Mouse (Mus musculus) neural tube, embryonic 11.5 days (tissue): ENCODE data around the gene Gcc2. TPM values are rescaled to one million over a fixed set of nuclear protein-coding genes. Genes with fewer than 3 reads are reported as not detected.
"Not testable (repeated sequence)": the region's sequence is repeated elsewhere in the genome, so short reads cannot be mapped to it uniquely, and the experiment has no call there.

Experiments
- ATAC-seq: fragments of 200-750 bp; cut with Nextera tagmentation; 2 replicates; pipeline ENCODE4 v1.8.0; 2017; ENCODE audit warnings: moderate number of reproducible peaks, mild to moderate bottlenecking, moderate TSS enrichment, moderate library complexity; ENCODE audit not compliant: insufficient read depth, low FRiP score, low TSS enrichment
- DNase-seq: peaks from one replicate; pipeline ENCODE4 v3.0.0-alpha.2; 2015; ENCODE audit warnings: low spot score
- H3K27ac ChIP-seq: fragments of 300-500 bp; sonication (generic); 2 replicates; pipeline ENCODE4 v1.5.1; 2014; ENCODE audit warnings: low read depth, mild to moderate bottlenecking, low read length
- H3K27me3 ChIP-seq: fragments of 300-500 bp; sonication (generic); 2 replicates; pipeline ENCODE4 v1.6.1; 2014; ENCODE audit warnings: mild to moderate bottlenecking, low read length, mixed read lengths; ENCODE audit not compliant: control insufficient read depth, insufficient read depth
- H3K36me3 ChIP-seq: fragments of 300-500 bp; sonication (generic); 2 replicates; pipeline ENCODE4 v1.6.1; 2014; ENCODE audit warnings: mild to moderate bottlenecking, low read length, moderate library complexity, mixed read lengths; ENCODE audit not compliant: control insufficient read depth, insufficient read depth
- H3K4me1 ChIP-seq: fragments of 300-500 bp; sonication (generic); 2 replicates; pipeline ENCODE4 v1.6.1; 2014; ENCODE audit warnings: low read length, mixed read lengths; ENCODE audit not compliant: control insufficient read depth, insufficient read depth
- H3K4me2 ChIP-seq: fragments of 300-500 bp; sonication (generic); 2 replicates; pipeline ENCODE4 v1.6.1; 2014; ENCODE audit warnings: low read depth, mild to moderate bottlenecking, moderate library complexity
- H3K4me3 ChIP-seq: fragments of 300-500 bp; sonication (generic); 2 replicates; pipeline ENCODE4 v1.5.1; 2014; ENCODE audit warnings: low read depth, low read length
- H3K9ac ChIP-seq: fragments of 300-500 bp; sonication (generic); 2 replicates; pipeline ENCODE4 v1.6.1; 2014; ENCODE audit warnings: mild to moderate bottlenecking, low read length
- H3K9me3 ChIP-seq: fragments of 300-500 bp; sonication (generic); 2 replicates; pipeline ENCODE4 v1.6.1; 2016; ENCODE audit warnings: low read length; ENCODE audit not compliant: control insufficient read depth
- WGBS: fragments of 180-500 bp; shearing (Covaris S2); extraction: QIAGEN DNeasy Blood & Tissue Kit; methylation state at CpG from one replicate; pipeline ENCODE4 v1.1.7; 2014; 5-methylcytosine and 5-hydroxymethylcytosine counted together
- polyA plus RNA-seq: library from polyadenylated mRNA; unstranded; fragments of >200 nt; fragmentation: Nextera tagmentation; extraction: Ambion mirVana; gene quantifications from 2 replicates; pipeline ENCODE4 v1.2.1, GENCODE M21; 2014

Gcc2 gene
- polyA plus RNA-seq, 1 experiment from 2014 or later = 40.5 TPM

GRCm38 (mm10) chr10:58236613-58237012, 18.7 kb upstream of the Gcc2 start, which contains the start of gene Gm4981:
Gene Gm4981, minus strand, starts transcription at chr10:58236701.
- H3K36me3 ChIP-seq = peaks cover 2% of the 10 kb centered on the region; the same call in 1 of the 2 replicates
- H3K9me3 ChIP-seq = peaks cover 12% of the 10 kb centered on the region
- 86% methylated on average over 10 of the region's 10 CpGs for WGBS
- DNase-seq (no peak), ATAC-seq (no peak)
- H3K27me3 ChIP-seq = no peaks in the 10 kb centered on the region
- H3K4me2 ChIP-seq = no peak within 1 kb of the TSS
- no peak within 1 kb of the TSS for H3K9ac ChIP-seq
- H3K27ac ChIP-seq = no peak within 1 kb of the TSS
- no peaks in the 10 kb centered on the region for H3K4me1 ChIP-seq
- no peak within 1 kb of the TSS for H3K4me3 ChIP-seq

- not testable (repeated sequence) for H3K27ac ChIP-seq, H3K9ac ChIP-seq, H3K36me3 ChIP-seq, H3K4me3 ChIP-seq, H3K9me3 ChIP-seq, H3K4me2 ChIP-seq, DNase-seq, H3K27me3 ChIP-seq, H3K4me1 ChIP-seq
- peak; percentile 83; the same call in 1 of the 2 replicates for ATAC-seq
- 83% methylated on average over 7 of the region's 8 CpGs for WGBS
These were observed 16.1 kb upstream of the Gcc2 start for GRCm38 (mm10) chr10:58238984-58239740.

DNA sequence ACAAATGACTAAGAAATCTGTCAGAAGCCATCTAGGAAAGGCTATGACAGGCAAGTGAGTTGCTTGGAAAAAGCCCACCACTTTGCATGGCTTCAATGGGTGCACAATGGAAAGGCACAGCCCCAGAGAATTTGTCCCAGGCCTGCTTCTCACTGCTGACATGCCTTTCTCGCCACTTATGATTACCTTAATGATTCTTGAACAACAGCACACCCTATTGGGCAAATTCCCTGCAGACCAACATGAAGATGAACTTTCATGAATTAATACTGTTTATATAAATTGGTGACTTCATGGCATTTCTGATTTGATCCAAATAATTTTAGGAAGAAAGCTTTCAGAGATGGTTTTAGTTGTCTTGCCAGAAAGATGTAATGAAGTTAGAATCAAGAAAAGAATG, 5.8 kb upstream of the Gcc2 start:
- no peak overlapping the region for H3K4me2 ChIP-seq
- no peaks in the 10 kb centered on the region for H3K27me3 ChIP-seq
- ATAC-seq = no peak
- H3K27ac ChIP-seq = no peak overlapping the region
- H3K4me3 ChIP-seq = no peak overlapping the region
- no peaks in the 10 kb centered on the region for H3K36me3 ChIP-seq
- DNase-seq = no peak
- H3K9me3 ChIP-seq = no peaks in the 10 kb centered on the region
- 31% methylated on average over 1 of the region's 1 CpGs for WGBS
- H3K4me1 ChIP-seq = no peaks in the 10 kb centered on the region
- H3K9ac ChIP-seq = no peak overlapping the region

- no peak for DNase-seq
These were observed 592 bp upstream of the Gcc2 start for GRCm38 (mm10) chr10:58254635-58255175.

DNA sequence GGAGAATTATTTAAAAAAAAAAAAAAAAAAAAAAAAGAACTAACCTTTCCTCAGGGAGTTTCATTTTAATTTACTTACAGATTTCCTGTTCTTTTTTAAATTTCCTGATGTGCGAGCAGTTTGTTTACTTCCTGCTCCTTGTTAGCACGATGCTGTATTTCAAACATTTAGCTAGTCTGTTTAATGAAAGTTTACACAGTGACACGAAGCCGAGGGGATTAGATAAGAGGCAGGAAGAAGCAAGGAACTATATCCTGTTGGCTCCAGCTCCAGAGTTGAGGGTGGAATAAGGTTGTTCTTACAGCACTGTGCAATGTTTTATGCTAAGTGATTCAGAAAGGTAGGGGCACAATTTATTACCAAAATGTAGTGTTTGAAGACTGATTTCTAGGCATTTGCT, 657 bp downstream of the Gcc2 start:
- Histone ChIP-seq H3K4me1 (no peaks in the 10 kb centered on the region), H3K36me3 (no peaks in the 10 kb centered on the region), H3K9ac (no peak overlapping the region), H3K9me3 (no peaks in the 10 kb centered on the region), H3K27me3 (no peaks in the 10 kb centered on the region), H3K4me3 (peak overlapping the region; percentile 84), H3K4me2 (peak overlapping the region; percentile 48), H3K27ac (no peak overlapping the region)
- DNase-seq (no peak), ATAC-seq (no peak)
- WGBS = 14% methylated on average over 4 of the region's 4 CpGs

More at GRCm38 (mm10) chr10:58254635-58255175, 592 bp upstream of the Gcc2 start:
- WGBS = 43% methylated on average over 6 of the region's 6 CpGs
- Histone ChIP-seq H3K36me3 (no peaks in the 10 kb centered on the region), H3K27me3 (no peaks in the 10 kb centered on the region), H3K9me3 (no peaks in the 10 kb centered on the region), H3K4me3 (peak overlapping the region; percentile 84), H3K4me1 (no peaks in the 10 kb centered on the region), H3K4me2 (peak overlapping the region; percentile 48), H3K27ac (no peak overlapping the region), H3K9ac (peak overlapping the region; percentile 74; the same call in 1 of the 2 replicates)
- peak; percentile 35 for ATAC-seq

GRCm38 (mm10) chr10:58258466-58258865, 3.2 kb downstream of the Gcc2 start:
- H3K4me1 ChIP-seq = no peaks in the 10 kb centered on the region
- WGBS = 83% methylated on average over 5 of the region's 5 CpGs

GRCm38 (mm10) chr10:58282238-58282637, 26.9 kb downstream of the Gcc2 start:
- H3K4me3 ChIP-seq = no peak overlapping the region
- H3K4me1 ChIP-seq = no peaks in the 10 kb centered on the region
- H3K36me3 ChIP-seq = peaks cover 13% of the 10 kb centered on the region
- ATAC-seq (no peak), DNase-seq (no peak)
- H3K9ac ChIP-seq = no peak overlapping the region
- H3K4me2 ChIP-seq = no peak overlapping the region
- 95% methylated on average over 7 of the region's 7 CpGs for WGBS
- H3K27me3 ChIP-seq = no peaks in the 10 kb centered on the region
- no peak overlapping the region for H3K27ac ChIP-seq
- H3K9me3 ChIP-seq = no peaks in the 10 kb centered on the region

More at GRCm38 (mm10) chr10:58258466-58258865, 3.2 kb downstream of the Gcc2 start:
- no peak overlapping the region for H3K9ac ChIP-seq
- no peak overlapping the region for H3K4me3 ChIP-seq
- DNase-seq (no peak), ATAC-seq (no peak)
- H3K9me3 ChIP-seq = no peaks in the 10 kb centered on the region
- no peak overlapping the region for H3K4me2 ChIP-seq
- H3K27ac ChIP-seq = no peak overlapping the region
- peaks cover 2% of the 10 kb centered on the region; the same call in 1 of the 2 replicates for H3K36me3 ChIP-seq
- no peaks in the 10 kb centered on the region for H3K27me3 ChIP-seq

DNA sequence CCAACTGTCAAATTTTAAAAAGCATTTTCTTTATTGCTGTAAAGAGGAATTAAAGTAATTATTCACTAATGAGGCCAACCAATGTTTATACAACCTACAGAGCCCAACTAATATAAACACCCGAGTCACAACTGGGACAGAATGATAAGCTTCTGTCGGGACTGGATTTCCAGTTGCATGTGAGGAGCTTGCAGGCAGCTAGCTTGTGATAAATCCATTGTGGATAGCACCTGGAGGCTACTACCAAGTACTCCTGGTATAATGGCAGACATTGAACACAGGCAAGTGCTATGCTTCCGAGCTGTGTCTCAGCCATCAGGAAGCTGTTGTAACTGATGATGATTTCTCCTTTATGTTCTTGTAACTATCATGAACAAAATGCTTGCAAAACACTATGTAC, 35.4 kb downstream of the Gcc2 start:
- 85% methylated on average over 3 of the region's 3 CpGs for WGBS
- DNase-seq = no peak
- H3K4me2 ChIP-seq = no peak overlapping the region
- H3K36me3 ChIP-seq = peaks cover 12% of the 10 kb centered on the region
- H3K9ac ChIP-seq = no peak overlapping the region
- H3K4me1 ChIP-seq = no peaks in the 10 kb centered on the region
- no peaks in the 10 kb centered on the region for H3K9me3 ChIP-seq
- no peaks in the 10 kb centered on the region for H3K27me3 ChIP-seq
- no peak overlapping the region for H3K27ac ChIP-seq
- H3K4me3 ChIP-seq = no peak overlapping the region
- ATAC-seq = no peak

GRCm38 (mm10) chr10:58294246-58294645, 38.9 kb downstream of the Gcc2 start:
- Histone ChIP-seq H3K27ac (no peak overlapping the region), H3K36me3 (peaks cover 6% of the 10 kb centered on the region), H3K4me3 (no peak overlapping the region), H3K9me3 (no peaks in the 10 kb centered on the region), H3K4me1 (no peaks in the 10 kb centered on the region), H3K27me3 (no peaks in the 10 kb centered on the region), H3K4me2 (no peak overlapping the region), H3K9ac (no peak overlapping the region)
- WGBS = 94% methylated on average over 3 of the region's 3 CpGs
- DNase-seq (no peak), ATAC-seq (no peak)
